Mouse (Mus musculus) embryonic facial prominence, embryonic 12.5 days (tissue): ENCODE measurements around the gene Pex6. TPM values are rescaled to one million over a fixed set of nuclear protein-coding genes. Genes with fewer than 3 reads are reported as not detected.
A peak's percentile ranks its signal among the peaks of the same experiment; 100 is the strongest.
"Not testable (repeated sequence)": the region's sequence is repeated elsewhere in the genome, so short reads cannot be mapped to it uniquely, and the experiment has no call there.

Experiments
- ATAC-seq: fragments of 200-750 bp; cut with Nextera tagmentation; 2 replicates; pipeline ENCODE4 v1.8.0; 2017; ENCODE audit not compliant: insufficient number of reproducible peaks, insufficient read depth, low FRiP score, low TSS enrichment
- H3K27ac ChIP-seq: fragments of 300-500 bp; sonication (generic); 2 replicates; pipeline ENCODE4 v1.5.1; 2016; ENCODE audit warnings: mild to moderate bottlenecking
- H3K27me3 ChIP-seq: fragments of 300-500 bp; sonication (generic); 2 replicates; pipeline ENCODE4 v1.6.1; 2016; ENCODE audit warnings: mild to moderate bottlenecking, moderate library complexity
- H3K36me3 ChIP-seq: fragments of 300-500 bp; sonication (generic); 2 replicates; pipeline ENCODE4 v1.6.1; 2016; ENCODE audit warnings: mild to moderate bottlenecking
- H3K4me1 ChIP-seq: fragments of 300-500 bp; sonication (generic); 2 replicates; pipeline ENCODE4 v1.6.1; 2016
- H3K4me2 ChIP-seq: fragments of 300-500 bp; sonication (generic); replicated peaks from 2 replicates; pipeline ENCODE4 v1.6.1; 2016; ENCODE audit warnings: mild to moderate bottlenecking, moderate library complexity
- H3K4me3 ChIP-seq: fragments of 300-500 bp; sonication (generic); 2 replicates; pipeline ENCODE4 v1.5.1; 2016; ENCODE audit warnings: mild to moderate bottlenecking
- H3K9ac ChIP-seq: fragments of 300-500 bp; sonication (generic); 2 replicates; pipeline ENCODE4 v1.6.1; 2016; ENCODE audit warnings: mild to moderate bottlenecking, moderate library complexity
- H3K9me3 ChIP-seq: fragments of 300-500 bp; sonication (generic); 2 replicates; pipeline ENCODE4 v1.6.1; 2016; ENCODE audit warnings: mild to moderate bottlenecking, moderate library complexity
- WGBS: fragments of 180-500 bp; shearing (Covaris S2); methylation state at CpG from one replicate; pipeline ENCODE4 v1.1.7; 2016; 5-methylcytosine and 5-hydroxymethylcytosine counted together
- polyA plus RNA-seq: library from polyadenylated mRNA; unstranded; fragments of >200 nt; fragmentation: Nextera tagmentation; extraction: Ambion mirVana; gene quantifications from 2 replicates; pipeline ENCODE4 v1.2.1, GENCODE M21; 2016

Pex6 gene
- polyA plus RNA-seq, 1 experiment from 2014 or later: 43.0 TPM

DNA sequence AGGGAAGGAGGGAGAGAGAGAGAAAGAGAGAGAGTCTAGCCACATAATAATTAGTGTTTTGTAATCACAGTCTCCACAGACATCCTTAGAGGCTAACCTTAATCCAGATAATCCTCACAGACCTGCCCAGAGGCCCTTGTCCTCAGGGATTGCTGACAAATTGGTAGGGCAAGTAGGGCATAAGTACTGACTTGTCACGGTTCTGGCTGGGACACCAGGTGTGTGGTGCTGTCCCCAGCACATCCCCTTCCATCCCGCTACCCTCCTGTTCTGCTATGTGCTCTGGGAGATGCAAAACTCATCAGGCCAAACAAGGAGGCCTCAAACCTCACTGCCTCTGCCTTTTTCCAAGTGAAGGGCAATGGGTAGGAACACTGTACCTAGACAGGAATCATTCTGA, 34.2 kb downstream of the Pex6 start:
- H3K36me3 ChIP-seq: peaks cover 40% of the 10 kb centered on the region
- no peak for ATAC-seq
- H3K4me3 ChIP-seq: no peak overlapping the region
- 75% methylated on average over 2 of the region's 2 CpGs for WGBS
- no peaks in the 10 kb centered on the region for H3K27me3 ChIP-seq
- H3K27ac ChIP-seq: no peak overlapping the region
- no peak overlapping the region for H3K9ac ChIP-seq
- peaks cover 1% of the 10 kb centered on the region; the same call in 1 of the 2 replicates for H3K4me1 ChIP-seq
- no peaks in the 10 kb centered on the region for H3K9me3 ChIP-seq
- H3K4me2 ChIP-seq: no peak overlapping the region

GRCm38 (mm10) chr17:46747234-46747633, 36.0 kb downstream of the Pex6 start:
- Histone ChIP-seq H3K4me1 (peaks cover 8% of the 10 kb centered on the region; the same call in 1 of the 2 replicates), H3K36me3 (peaks cover 40% of the 10 kb centered on the region), H3K9ac (no peak overlapping the region), H3K4me2 (no peak overlapping the region), H3K27ac (no peak overlapping the region), H3K27me3 (no peaks in the 10 kb centered on the region), H3K4me3 (no peak overlapping the region), H3K9me3 (no peaks in the 10 kb centered on the region)
- WGBS: 80% methylated on average over 8 of the region's 8 CpGs
- no peak for ATAC-seq

GRCm38 (mm10) chr17:46747806-46748205, 36.5 kb downstream of the Pex6 start:
- 92% methylated on average over 2 of the region's 2 CpGs for WGBS
- Histone ChIP-seq H3K27ac (no peak overlapping the region), H3K4me3 (no peak overlapping the region), H3K4me2 (no peak overlapping the region), H3K27me3 (no peaks in the 10 kb centered on the region), H3K36me3 (peaks cover 36% of the 10 kb centered on the region), H3K4me1 (peaks cover 8% of the 10 kb centered on the region; the same call in 1 of the 2 replicates), H3K9ac (no peak overlapping the region), H3K9me3 (no peaks in the 10 kb centered on the region)
- ATAC-seq: no peak

DNA sequence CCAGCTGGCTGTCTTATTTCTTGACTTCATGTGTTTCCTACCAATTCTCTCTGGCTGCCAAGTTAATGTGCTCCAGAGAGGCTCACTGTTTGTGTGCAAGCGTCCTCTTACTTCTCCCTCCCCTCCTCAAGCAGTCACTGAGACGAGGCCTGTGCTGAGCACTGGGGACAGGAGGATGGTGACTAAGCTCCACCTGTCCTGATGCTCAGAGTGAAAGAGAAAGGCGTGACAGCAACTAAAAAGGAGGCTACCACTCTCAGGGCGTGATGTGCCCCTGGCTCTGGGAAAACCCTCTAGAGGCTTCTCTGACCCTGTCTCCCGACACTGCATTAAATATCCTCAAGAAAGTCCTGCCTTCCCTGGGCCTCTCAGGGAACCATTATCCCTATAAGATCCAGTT, 38.0 kb downstream of the Pex6 start:
- 89% methylated on average over 5 of the region's 5 CpGs for WGBS
- no peak overlapping the region for H3K4me3 ChIP-seq
- H3K27me3 ChIP-seq: no peaks in the 10 kb centered on the region
- no peak overlapping the region for H3K4me2 ChIP-seq
- ATAC-seq: no peak
- no peak overlapping the region for H3K27ac ChIP-seq
- peaks cover 8% of the 10 kb centered on the region; the same call in 1 of the 2 replicates for H3K4me1 ChIP-seq
- H3K9ac ChIP-seq: no peak overlapping the region
- peaks cover 21% of the 10 kb centered on the region for H3K36me3 ChIP-seq
- H3K9me3 ChIP-seq: no peaks in the 10 kb centered on the region

GRCm38 (mm10) chr17:46750580-46750979, 39.3 kb downstream of the Pex6 start:
- WGBS: 93% methylated on average over 4 of the region's 4 CpGs
- peak overlapping the region; percentile 73 for H3K4me2 ChIP-seq
- peaks cover 8% of the 10 kb centered on the region; the same call in 1 of the 2 replicates for H3K4me1 ChIP-seq
- no peak for ATAC-seq
- H3K27me3 ChIP-seq: no peaks in the 10 kb centered on the region
- no peaks in the 10 kb centered on the region for H3K9me3 ChIP-seq
- peaks cover 15% of the 10 kb centered on the region for H3K36me3 ChIP-seq
- H3K27ac ChIP-seq: no peak overlapping the region
- H3K9ac ChIP-seq: peak overlapping the region; percentile 67; the same call in 1 of the 2 replicates
- no peak overlapping the region for H3K4me3 ChIP-seq

GRCm38 (mm10) chr17:46751056-46751793, 40.0 kb downstream of the Pex6 start:
- H3K4me2 ChIP-seq: peak overlapping the region; percentile 73
- peak overlapping the region; percentile 67 for H3K9ac ChIP-seq
- 23% methylated on average over 16 of the region's 16 CpGs for WGBS
- H3K36me3 ChIP-seq: peaks cover 9% of the 10 kb centered on the region; the same call in 1 of the 2 replicates
- no peaks in the 10 kb centered on the region for H3K9me3 ChIP-seq
- peak overlapping the region; percentile 91 for H3K27ac ChIP-seq
- H3K4me1 ChIP-seq: peaks cover 9% of the 10 kb centered on the region; the same call in 1 of the 2 replicates
- peak overlapping the region; percentile 72 for H3K4me3 ChIP-seq
- ATAC-seq: no peak; the same call in 1 of the 2 replicates
- H3K27me3 ChIP-seq: no peaks in the 10 kb centered on the region

- Histone ChIP-seq H3K9ac (peak within 1 kb of the TSS; percentile 67), H3K9me3 (no peaks in the 10 kb centered on the region), H3K4me2 (peak within 1 kb of the TSS; percentile 73), H3K4me3 (peak within 1 kb of the TSS; percentile 72), H3K27me3 (no peaks in the 10 kb centered on the region), H3K36me3 (peaks cover 3% of the 10 kb centered on the region; the same call in 1 of the 2 replicates), H3K27ac (peak within 1 kb of the TSS; percentile 91), H3K4me1 (peaks cover 16% of the 10 kb centered on the region; the same call in 1 of the 2 replicates)
- ATAC-seq: peak; percentile 98
- WGBS: under 1% methylated on average over 57 of the region's 58 CpGs
Observed at GRCm38 (mm10) chr17:46751794-46752556, 40.7 kb downstream of the Pex6 start, which contains the start of gene Cnpy3. Gene Cnpy3 (minus strand): TSS chr17:46752214.

GRCm38 (mm10) chr17:46758753-46759152, 47.5 kb downstream of the Pex6 start:
- ATAC-seq: no peak
- H3K36me3 ChIP-seq: no peaks in the 10 kb centered on the region
- no peaks in the 10 kb centered on the region for H3K9me3 ChIP-seq
- H3K4me2 ChIP-seq: no peak overlapping the region
- no peaks in the 10 kb centered on the region for H3K27me3 ChIP-seq
- 0 out of 2 replicates have a peak, but pooled peaks cover 9% of the 10 kb centered on the region for H3K4me1 ChIP-seq
- H3K9ac ChIP-seq: no peak overlapping the region
- no peak overlapping the region for H3K4me3 ChIP-seq
- 82% methylated on average over 12 of the region's 12 CpGs for WGBS
- H3K27ac ChIP-seq: no peak overlapping the region

DNA sequence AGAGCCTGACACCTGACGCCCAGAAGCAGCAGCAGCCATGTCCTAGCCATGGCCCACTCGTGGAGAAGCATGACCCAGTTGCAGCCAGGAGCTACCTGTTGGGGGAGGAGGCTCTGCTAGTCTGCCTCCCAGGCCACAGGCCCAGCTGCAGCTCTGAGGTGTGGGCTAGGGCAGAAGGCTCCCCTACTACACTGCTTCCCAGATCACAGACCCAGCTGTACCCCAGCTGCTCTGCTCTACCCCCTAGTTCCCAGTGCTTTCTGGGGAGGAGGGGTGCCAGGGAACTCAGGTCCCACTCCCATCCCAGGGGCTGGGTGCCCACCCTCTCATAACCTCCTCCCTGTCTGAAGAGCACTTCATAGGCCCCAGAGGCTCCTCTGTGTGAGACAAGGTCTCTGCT, 52.3 kb downstream of the Pex6 start, which contains the start of gene Ptcra:
Ptcra (minus strand) TSS at position 169 of the 400 bp plus-strand sequence.
- no peak within 1 kb of the TSS for H3K27ac ChIP-seq
- 53% methylated on average over 2 of the region's 2 CpGs for WGBS
- no peaks in the 10 kb centered on the region for H3K27me3 ChIP-seq
- H3K4me3 ChIP-seq: no peak within 1 kb of the TSS
- H3K4me2 ChIP-seq: no peak within 1 kb of the TSS
- ATAC-seq: no peak
- no peaks in the 10 kb centered on the region for H3K4me1 ChIP-seq
- no peak within 1 kb of the TSS for H3K9ac ChIP-seq
- H3K9me3 ChIP-seq: no peaks in the 10 kb centered on the region
- no peaks in the 10 kb centered on the region for H3K36me3 ChIP-seq

DNA sequence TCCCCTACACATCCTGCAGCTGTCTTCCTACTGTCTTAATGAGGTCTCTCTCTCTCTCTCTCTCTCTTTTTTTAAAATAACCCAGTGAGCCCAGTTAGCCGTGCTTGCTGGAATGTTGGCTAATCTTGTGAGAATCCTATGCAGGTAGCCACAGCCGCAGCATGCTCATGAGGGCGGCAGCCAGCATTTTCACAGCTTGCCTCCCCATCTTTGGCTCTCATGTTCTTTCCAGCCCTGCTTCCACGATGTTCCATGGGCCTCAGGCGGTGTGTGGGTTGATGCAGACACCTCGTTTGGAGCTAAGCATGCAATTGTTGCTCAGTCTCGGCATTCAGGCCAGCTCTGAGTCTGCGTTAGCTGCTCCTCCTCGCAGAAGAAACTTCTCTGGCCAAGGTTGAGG, 53.7 kb downstream of the Pex6 start:
- ATAC-seq: not testable (repeated sequence)

GRCm38 (mm10) chr17:46767868-46768267, 56.6 kb downstream of the Pex6 start:
- H3K4me3 ChIP-seq: no peak overlapping the region
- H3K4me1 ChIP-seq: peaks cover 7% of the 10 kb centered on the region; the same call in 1 of the 2 replicates
- H3K4me2 ChIP-seq: no peak overlapping the region
- no peaks in the 10 kb centered on the region for H3K27me3 ChIP-seq
- WGBS: 47% methylated on average over 8 of the region's 8 CpGs
- H3K27ac ChIP-seq: no peak overlapping the region
- H3K36me3 ChIP-seq: no peaks in the 10 kb centered on the region
- ATAC-seq: no peak
- H3K9me3 ChIP-seq: no peaks in the 10 kb centered on the region
- no peak overlapping the region for H3K9ac ChIP-seq

More for the DNA sequence above, 53.7 kb downstream of the Pex6 start:
- H3K4me1 ChIP-seq, H3K27me3 ChIP-seq, H3K36me3 ChIP-seq, H3K27ac ChIP-seq, H3K9ac ChIP-seq, H3K9me3 ChIP-seq, H3K4me2 ChIP-seq, H3K4me3 ChIP-seq: not testable (repeated sequence)
- WGBS: 71% methylated on average over 9 of the region's 9 CpGs
